Mouse (Mus musculus) limb, embryonic 15.5 days (tissue): ENCODE data around the gene Slc20a1. TPM values are rescaled to one million over a fixed set of nuclear protein-coding genes. Genes with fewer than 3 reads are reported as not detected.

ENCODE experiments used
- ATAC-seq: fragments of 200-750 bp; cut with Nextera tagmentation; 2 replicates; pipeline ENCODE4 v1.8.0; 2017; ENCODE audit warnings: low read depth, moderate TSS enrichment; ENCODE audit not compliant: insufficient number of reproducible peaks, low FRiP score, low TSS enrichment
- H3K27ac ChIP-seq: fragments of 300-500 bp; sonication (generic); 2 replicates; pipeline ENCODE4 v1.5.1; 2015; ENCODE audit warnings: moderate library complexity, mild to moderate bottlenecking, inconsistent platforms
- H3K27me3 ChIP-seq: fragments of 300-500 bp; sonication (generic); 2 replicates; pipeline ENCODE4 v1.6.1; 2015; ENCODE audit warnings: inconsistent platforms
- H3K36me3 ChIP-seq: fragments of 300-500 bp; sonication (generic); 2 replicates; pipeline ENCODE4 v1.6.1; 2015; ENCODE audit warnings: inconsistent platforms
- H3K4me1 ChIP-seq: fragments of 300-500 bp; sonication (generic); 2 replicates; pipeline ENCODE4 v1.6.1; 2015; ENCODE audit warnings: inconsistent platforms
- H3K4me2 ChIP-seq: fragments of 300-500 bp; sonication (generic); 2 replicates; pipeline ENCODE4 v1.6.1; 2015; ENCODE audit warnings: mild to moderate bottlenecking, inconsistent platforms
- H3K4me3 ChIP-seq: fragments of 300-500 bp; sonication (generic); 2 replicates; pipeline ENCODE4 v1.5.1; 2015; ENCODE audit warnings: mild to moderate bottlenecking, inconsistent platforms
- H3K9ac ChIP-seq: fragments of 300-500 bp; sonication (generic); 2 replicates; pipeline ENCODE4 v1.6.1; 2015; ENCODE audit warnings: inconsistent platforms
- H3K9me3 ChIP-seq: fragments of 300-500 bp; sonication (generic); 2 replicates; pipeline ENCODE4 v1.6.1; 2016; ENCODE audit warnings: inconsistent platforms
- WGBS: fragments of 180-500 bp; shearing (Covaris S2); methylation state at CpG from one replicate; pipeline ENCODE4 v1.1.7; 2015; 5-methylcytosine and 5-hydroxymethylcytosine counted together
- polyA plus RNA-seq: library from polyadenylated mRNA; unstranded; fragments of >200 nt; fragmentation: Nextera tagmentation; extraction: Ambion mirVana; gene quantifications from 2 replicates; pipeline ENCODE4 v1.2.1, GENCODE M21; 2015

Slc20a1 gene
- polyA plus RNA-seq, 1 experiment from 2014 or later, result 21.6 TPM

- Histone ChIP-seq H3K4me2 (peak overlapping the region; percentile 90; the same call in 1 of the 2 replicates), H3K27me3 (no peaks in the 10 kb centered on the region), H3K9ac (no peak overlapping the region), H3K9me3 (no peaks in the 10 kb centered on the region), H3K27ac (no peak overlapping the region), H3K4me1 (peaks cover 11% of the 10 kb centered on the region), H3K36me3 (peaks cover 10% of the 10 kb centered on the region), H3K4me3 (peak overlapping the region; percentile 86; the same call in 1 of the 2 replicates)
- no peak for ATAC-seq
- WGBS, result 29% methylated on average over 5 of the region's 5 CpGs
These were observed 1.4 kb upstream of the Slc20a1 start for GRCm38 (mm10) chr2:129197197-129197596.

- Histone ChIP-seq H3K4me1 (peaks cover 11% of the 10 kb centered on the region), H3K36me3 (peaks cover 15% of the 10 kb centered on the region), H3K9ac (peak overlapping the region; percentile 81), H3K4me2 (peak overlapping the region; percentile 90), H3K27ac (peak overlapping the region; percentile 79), H3K9me3 (no peaks in the 10 kb centered on the region), H3K27me3 (no peaks in the 10 kb centered on the region), H3K4me3 (peak overlapping the region; percentile 86)
- ATAC-seq, result peak; percentile 52; the same call in 1 of the 2 replicates
- 1% methylated on average over 32 of the region's 32 CpGs for WGBS
These were observed 625 bp upstream of the Slc20a1 start for GRCm38 (mm10) chr2:129197843-129198435.

- H3K4me2 ChIP-seq, result peak overlapping the region; percentile 90
- peak overlapping the region; percentile 86 for H3K4me3 ChIP-seq
- peaks cover 11% of the 10 kb centered on the region for H3K4me1 ChIP-seq
- WGBS, result 17% methylated on average over 30 of the region's 31 CpGs
- no peaks in the 10 kb centered on the region for H3K9me3 ChIP-seq
- ATAC-seq, result no peak
- H3K27me3 ChIP-seq, result no peaks in the 10 kb centered on the region
- H3K27ac ChIP-seq, result peak overlapping the region; percentile 90
- H3K36me3 ChIP-seq, result peaks cover 27% of the 10 kb centered on the region
- peak overlapping the region; percentile 81 for H3K9ac ChIP-seq
These were observed 943 bp downstream of the Slc20a1 start for GRCm38 (mm10) chr2:129199328-129200085.

GRCm38 (mm10) chr2:129205000-129205399, 6.4 kb downstream of the Slc20a1 start:
- ATAC-seq, result no peak
- no peak overlapping the region for H3K27ac ChIP-seq
- peaks cover 79% of the 10 kb centered on the region for H3K36me3 ChIP-seq
- H3K9me3 ChIP-seq, result no peaks in the 10 kb centered on the region
- WGBS, result 82% methylated on average over 6 of the region's 6 CpGs
- no peak overlapping the region for H3K9ac ChIP-seq
- peaks cover 7% of the 10 kb centered on the region for H3K4me1 ChIP-seq
- H3K4me2 ChIP-seq, result no peak overlapping the region
- no peaks in the 10 kb centered on the region for H3K27me3 ChIP-seq
- H3K4me3 ChIP-seq, result no peak overlapping the region

GRCm38 (mm10) chr2:129206824-129207223, 8.3 kb downstream of the Slc20a1 start:
- WGBS, result 79% methylated on average over 8 of the region's 8 CpGs
- no peak for ATAC-seq
- no peak overlapping the region for H3K9ac ChIP-seq
- no peak overlapping the region for H3K27ac ChIP-seq
- H3K36me3 ChIP-seq, result peaks cover 91% of the 10 kb centered on the region
- H3K4me1 ChIP-seq, result no peaks in the 10 kb centered on the region
- H3K27me3 ChIP-seq, result no peaks in the 10 kb centered on the region
- H3K4me3 ChIP-seq, result no peak overlapping the region
- H3K9me3 ChIP-seq, result no peaks in the 10 kb centered on the region
- no peak overlapping the region for H3K4me2 ChIP-seq

GRCm38 (mm10) chr2:129208181-129208746, 9.7 kb downstream of the Slc20a1 start:
- Histone ChIP-seq H3K27ac (no peak overlapping the region), H3K36me3 (peaks cover 83% of the 10 kb centered on the region), H3K9ac (no peak overlapping the region), H3K27me3 (no peaks in the 10 kb centered on the region), H3K9me3 (no peaks in the 10 kb centered on the region), H3K4me3 (no peak overlapping the region), H3K4me2 (no peak overlapping the region), H3K4me1 (no peaks in the 10 kb centered on the region)
- ATAC-seq, result no peak
- WGBS, result 90% methylated on average over 8 of the region's 8 CpGs

GRCm38 (mm10) chr2:129210089-129210749, 11.7 kb downstream of the Slc20a1 start:
- no peak overlapping the region for H3K27ac ChIP-seq
- no peak for ATAC-seq
- no peak overlapping the region for H3K4me3 ChIP-seq
- peaks cover 66% of the 10 kb centered on the region for H3K36me3 ChIP-seq
- no peaks in the 10 kb centered on the region for H3K9me3 ChIP-seq
- no peaks in the 10 kb centered on the region for H3K27me3 ChIP-seq
- H3K4me2 ChIP-seq, result no peak overlapping the region
- H3K9ac ChIP-seq, result no peak overlapping the region
- 81% methylated on average over 8 of the region's 8 CpGs for WGBS
- no peaks in the 10 kb centered on the region for H3K4me1 ChIP-seq

GRCm38 (mm10) chr2:129211255-129211654, 12.7 kb downstream of the Slc20a1 start:
- Histone ChIP-seq H3K36me3 (peaks cover 55% of the 10 kb centered on the region), H3K9me3 (no peaks in the 10 kb centered on the region), H3K4me1 (no peaks in the 10 kb centered on the region), H3K27me3 (no peaks in the 10 kb centered on the region), H3K4me2 (no peak overlapping the region), H3K27ac (no peak overlapping the region), H3K4me3 (no peak overlapping the region), H3K9ac (no peak overlapping the region)
- ATAC-seq, result no peak
- WGBS, result 79% methylated on average over 4 of the region's 4 CpGs

- Histone ChIP-seq H3K9me3 (no peaks in the 10 kb centered on the region), H3K4me2 (no peak overlapping the region), H3K36me3 (peaks cover 48% of the 10 kb centered on the region), H3K9ac (no peak overlapping the region), H3K4me3 (no peak overlapping the region), H3K27ac (no peak overlapping the region), H3K4me1 (no peaks in the 10 kb centered on the region), H3K27me3 (no peaks in the 10 kb centered on the region)
- ATAC-seq, result no peak
- WGBS, result 86% methylated on average over 2 of the region's 2 CpGs
These were observed 13.4 kb downstream of the Slc20a1 start for GRCm38 (mm10) chr2:129211957-129212356.

GRCm38 (mm10) chr2:129212566-129212965, 14.0 kb downstream of the Slc20a1 start:
- Histone ChIP-seq H3K36me3 (peaks cover 43% of the 10 kb centered on the region), H3K4me1 (no peaks in the 10 kb centered on the region), H3K4me3 (no peak overlapping the region), H3K27me3 (no peaks in the 10 kb centered on the region), H3K27ac (no peak overlapping the region), H3K4me2 (no peak overlapping the region), H3K9ac (no peak overlapping the region), H3K9me3 (no peaks in the 10 kb centered on the region)
- no peak for ATAC-seq
- WGBS, result 85% methylated on average over 7 of the region's 7 CpGs

- peaks cover 22% of the 10 kb centered on the region for H3K36me3 ChIP-seq
- H3K4me2 ChIP-seq, result no peak overlapping the region
- H3K9me3 ChIP-seq, result no peaks in the 10 kb centered on the region
- 95% methylated on average over 5 of the region's 5 CpGs for WGBS
- no peak overlapping the region for H3K4me3 ChIP-seq
- no peak overlapping the region for H3K27ac ChIP-seq
- no peak for ATAC-seq
- H3K9ac ChIP-seq, result no peak overlapping the region
- H3K4me1 ChIP-seq, result no peaks in the 10 kb centered on the region
- H3K27me3 ChIP-seq, result no peaks in the 10 kb centered on the region
These were observed 16.2 kb downstream of the Slc20a1 start for GRCm38 (mm10) chr2:129214774-129215173.
